Mouse (Mus musculus): ENCODE data around the gene Trem3.

- TF ChIP-seq POLR2A (IDR thresholded peaks at IDR 0.05; ENCODE audit: insufficient read length, low read depth) (no peak), SRF (IDR thresholded peaks at IDR 0.05; ENCODE audit: control insufficient read depth, insufficient read length, low read depth) (no peak), E2F4 (IDR thresholded peaks at IDR 0.05; ENCODE audit: insufficient read depth) (no peak), MAX (IDR thresholded peaks at IDR 0.05; ENCODE audit: low read depth) (no peak), MYOD1 (IDR thresholded peaks at IDR 0.05; ENCODE audit: control insufficient read depth in 1 of 3, insufficient read length in 2 of 3, low read depth in 2 of 3) (no peak), POLR2AphosphoS2 (IDR thresholded peaks at IDR 0.05; ENCODE audit: insufficient read length, low read depth) (no peak), REST (IDR thresholded peaks at IDR 0.05; ENCODE audit: insufficient read depth, insufficient read length) (no peak)
Observed at GRCm38 (mm10) chr17:48215429-48215828, 32.1 kb upstream of the Trem3 start.
